Mouse (Mus musculus) liver, embryonic 14.5 days (tissue): Measurements from ENCODE around the gene Sart1.

Experiments
- CTCF ChIP-seq: IDR thresholded peaks from 2 replicates; pipeline ENCODE4 v1.5.1; 2016; ENCODE audit warnings: antibody characterized with exemption, low read depth, control low read depth
- EP300 ChIP-seq: IDR thresholded peaks from 2 replicates; pipeline ENCODE4 v1.6.1; 2016; ENCODE audit warnings: antibody characterized with exemption, low read depth

DNA sequence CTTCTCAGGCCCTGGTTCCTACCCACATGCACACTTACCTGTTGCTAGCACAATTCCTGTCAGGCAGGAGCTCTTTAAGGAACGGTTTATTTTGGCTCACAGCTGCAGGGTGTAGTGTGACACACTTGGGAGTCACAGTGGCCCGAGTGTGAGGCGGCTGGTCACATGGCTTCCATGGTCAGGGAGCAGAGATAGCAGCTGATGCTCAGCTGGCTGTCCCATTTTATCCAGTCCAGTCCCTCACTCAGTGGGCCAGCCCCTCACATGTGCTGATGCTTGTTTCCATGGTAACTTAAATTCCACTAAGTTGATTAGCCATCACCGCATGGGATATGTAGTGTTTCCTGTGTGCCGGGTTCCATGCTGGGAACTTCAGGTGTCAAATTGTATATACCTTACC lies 23.5 kb upstream of the Sart1 start:
- TF ChIP-seq EP300 (no peak), CTCF (no peak)
